In genomic region chr16:13754400-13755190, GRCm38 (mm10) we compare ENCODE assay signal across 8 mouse cellular contexts. TPM values are rescaled to one million over a fixed set of nuclear protein-coding genes. Genes with fewer than 3 reads are reported as not detected.
A peak's percentile ranks its signal among the peaks of the same experiment; 100 is the strongest.
DNase-seq lines count a peak whose midpoint lies in the region; ATAC-seq lines count a peak whose summit lies in the region.

No protein-coding gene starts in this region.

- no peaks in the 10 kb centered on the region for H3K9me3 ChIP-seq in intestine, embryonic 15.5 days

- peak overlapping the region; percentile 99 for H3K4me2 ChIP-seq in intestine, embryonic 15.5 days (replicated peaks)

- peak overlapping the region; percentile 65 for H3K4me3 ChIP-seq in intestine, embryonic 15.5 days (replicated peaks)

- intact Hi-C loops in gastrocnemius, postnatal 36 days (cut with DNase I), result no loop called here
- intact Hi-C loops in left cerebral cortex, postnatal 14 days (cut with DNase I), result no loop called here

- DNase-seq in adrenal gland, adult 8-10 months, result peak; percentile 94
- peak; percentile 89 for DNase-seq in embryo, embryonic 11.5 days (ENCODE audit: low read depth, low spot score)
- peak; percentile 90 to 94 for DNase-seq in gastrocnemius, postnatal 36 days
- peak; percentile 90 to 93 for DNase-seq in left cerebral cortex, postnatal 14 days (ENCODE audit: low spot score in 2 of 2)
- peak; percentile 95 for DNase-seq in right cerebral cortex, postnatal 14 days
- peak; percentile 96 for DNase-seq in urinary bladder, postnatal 25 days (ENCODE audit: low spot score)

- H3K4me1 ChIP-seq in intestine, embryonic 15.5 days (replicated peaks), result no peaks in the 10 kb centered on the region

- ATAC-seq in intestine, embryonic 15.5 days, result peak; percentile 99
- ATAC-seq in megakaryocyte-erythroid progenitor cell, adult 5-6 weeks (replicated peaks; ENCODE audit: low FRiP score, low TSS enrichment, poor library complexity, severe bottlenecking), result peak; percentile 97

- 1% methylated on average over 65 of the region's 65 CpGs for WGBS in intestine, embryonic 15.5 days

- H3K36me3 ChIP-seq in intestine, embryonic 15.5 days, result no peaks in the 10 kb centered on the region

- peak overlapping the region; percentile 52 for H3K9ac ChIP-seq in intestine, embryonic 15.5 days

- H3K27me3 ChIP-seq in intestine, embryonic 15.5 days (replicated peaks), result no peaks in the 10 kb centered on the region

- no peak overlapping the region for H3K27ac ChIP-seq in intestine, embryonic 15.5 days

RNA-seq across cellular contexts. Expression of gene Pla2g10, which starts 23.8 kb away (rescaled TPM):
- total RNA-seq in adrenal gland, adult 8-10 months (2022), result not detected
- total RNA-seq in gastrocnemius, postnatal 36 days (2021), result not detected
- polyA plus RNA-seq in intestine, embryonic 15.5 days (2015; fragmentation: Nextera tagmentation; extraction: Ambion mirVana), result 4.8 and 7.9 TPM in 2 replicates
- not detected for total RNA-seq in left cerebral cortex, postnatal 14 days (2021)
- total RNA-seq in megakaryocyte-erythroid progenitor cell, adult 5-6 weeks (2014; fragmentation: Nextera tagmentation), result not detected in 2 replicates
- total RNA-seq in megakaryocyte-erythroid progenitor cell, adult 5-6 weeks (2017), result not detected in 2 replicates

RNA-seq across cellular contexts. Expression of gene Rrn3, which starts 25.9 kb away (rescaled TPM):
- 10 to 100 TPM; 47.4 to 55.0 (median 50.1) TPM for total RNA-seq in adrenal gland, adult 8-10 months (2022)
- total RNA-seq in gastrocnemius, postnatal 36 days (2021), result 10 to 100 TPM; 29.9 to 32.7 TPM
- 49.8 and 54.5 TPM in 2 replicates for polyA plus RNA-seq in intestine, embryonic 15.5 days (2015; fragmentation: Nextera tagmentation; extraction: Ambion mirVana)
- total RNA-seq in left cerebral cortex, postnatal 14 days (2021), result 10 to 100 TPM; 41.7 to 44.2 TPM
- total RNA-seq in megakaryocyte-erythroid progenitor cell, adult 5-6 weeks (2014; fragmentation: Nextera tagmentation), result 37.6 and 47.6 TPM in 2 replicates
- total RNA-seq in megakaryocyte-erythroid progenitor cell, adult 5-6 weeks (2017), result 62.0 and 71.2 TPM in 2 replicates
